Mouse (Mus musculus): Measurements from ENCODE around the gene Olfr731. TPM values are rescaled to one million over a fixed set of nuclear protein-coding genes. Genes with fewer than 3 reads are reported as not detected.

Gene Olfr731
- polyA plus RNA-seq (2012; rRNA removed): not detected in 2 replicates

DNA sequence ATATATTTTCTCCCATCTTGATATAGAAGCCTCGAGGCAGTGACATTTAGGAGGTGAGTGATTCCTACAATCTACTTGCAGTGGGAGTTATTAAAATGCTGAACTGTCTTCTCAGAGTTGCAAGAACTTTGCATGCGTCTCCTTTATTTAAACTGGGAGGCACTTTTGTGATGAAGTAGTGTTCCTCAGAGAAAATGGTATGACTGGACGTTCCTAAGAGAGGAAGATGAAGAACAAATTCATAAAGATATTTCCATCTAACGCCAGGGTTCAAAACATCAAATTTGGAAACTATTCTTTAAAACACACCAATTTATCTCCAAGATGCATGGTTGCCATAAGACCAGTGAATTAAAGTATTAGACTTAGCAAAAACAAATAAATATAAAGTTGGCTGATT lies at the start of gene Olfr731:
Gene Olfr731, minus strand, starts transcription at position 101 of the 400 bp plus-strand sequence.

DNA sequence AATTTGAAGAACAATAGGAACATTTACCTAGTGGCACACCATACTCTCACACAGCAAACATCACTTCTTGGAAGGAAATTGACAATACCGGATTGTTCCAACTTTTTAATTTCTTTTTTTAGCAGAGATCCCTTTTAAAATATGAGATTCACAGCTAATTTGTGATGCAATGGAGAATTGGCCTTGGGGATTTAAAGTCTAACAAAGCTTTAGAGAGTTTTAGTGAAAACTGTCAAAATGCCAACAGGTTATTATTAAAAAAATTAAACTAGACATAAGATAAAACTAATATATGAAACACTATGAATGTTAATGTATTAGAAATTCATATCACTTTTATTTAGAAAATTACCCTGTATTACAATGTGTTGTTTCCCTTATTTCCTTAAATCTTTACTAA lies 42.4 kb upstream of the Olfr731 start, which contains the start of gene Olfr732:
Gene Olfr732, minus strand, starts transcription at position 101 of the 400 bp plus-strand sequence.

DNA sequence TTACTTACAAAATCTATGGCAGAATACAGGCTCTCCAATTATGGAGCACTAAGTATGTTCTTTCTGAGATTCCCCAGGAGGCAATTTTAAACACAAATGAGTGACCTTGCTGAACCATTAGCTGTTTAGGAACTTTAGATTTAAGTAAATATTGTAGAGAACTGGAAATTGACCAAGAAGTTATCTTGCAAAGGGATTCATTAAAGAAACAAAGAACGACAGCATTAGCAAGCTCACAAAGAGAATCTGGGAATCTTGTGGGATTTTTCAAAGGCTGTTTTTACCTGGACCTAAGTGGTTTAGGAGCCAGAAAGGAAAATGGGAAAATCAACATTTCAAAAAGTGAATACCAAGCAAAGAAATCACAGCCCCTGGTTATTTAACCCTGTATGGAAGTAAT lies 53.6 kb downstream of the Olfr731 start, which contains the start of gene Olfr730:
Gene Olfr730, minus strand, starts transcription at position 101 of the 400 bp plus-strand sequence.

Other genes with a start within 250 kb of the Olfr731 start
- not detected in 2 replicates for gene Olfr725, start 201.5 kb downstream of the Olfr731 start, polyA plus RNA-seq (2012; rRNA removed)
- gene Olfr726, start 150.9 kb downstream of the Olfr731 start, polyA plus RNA-seq (2012; rRNA removed): not detected in 2 replicates
- gene Olfr727, start 118.7 kb downstream of the Olfr731 start, polyA plus RNA-seq (2012; rRNA removed): not detected in 2 replicates
- gene Olfr728, start 99.2 kb downstream of the Olfr731 start, polyA plus RNA-seq (2012; rRNA removed): not detected in 2 replicates
- gene Olfr729, start 89.0 kb downstream of the Olfr731 start, polyA plus RNA-seq (2012; rRNA removed): not detected in 2 replicates
- gene Olfr730, start 53.7 kb downstream of the Olfr731 start, polyA plus RNA-seq (2012; rRNA removed): not detected in 2 replicates
- gene Olfr732, start 42.3 kb upstream of the Olfr731 start, polyA plus RNA-seq (2012; rRNA removed): not detected in 2 replicates
- gene Olfr733, start 59.7 kb upstream of the Olfr731 start, polyA plus RNA-seq (2012; rRNA removed): not detected in 2 replicates
- gene Olfr734, start 84.9 kb upstream of the Olfr731 start, polyA plus RNA-seq (2012; rRNA removed): not detected in 2 replicates
- not detected in 2 replicates for gene Olfr735, start 107.0 kb upstream of the Olfr731 start, polyA plus RNA-seq (2012; rRNA removed)
- gene Tlr11, start 116.0 kb upstream of the Olfr731 start, polyA plus RNA-seq (2012; rRNA removed): not detected in 2 replicates
- not detected in 2 replicates for gene Olfr736, start 139.3 kb upstream of the Olfr731 start, polyA plus RNA-seq (2012; rRNA removed)
- not detected in 2 replicates for gene Olfr738, start 165.7 kb upstream of the Olfr731 start, polyA plus RNA-seq (2012; rRNA removed)
- gene Olfr739, start 176.8 kb upstream of the Olfr731 start, polyA plus RNA-seq (2012; rRNA removed): not detected in 2 replicates
- gene Olfr740, start 203.7 kb upstream of the Olfr731 start, polyA plus RNA-seq (2012; rRNA removed): not detected in 2 replicates
- gene Olfr741, start 230.9 kb upstream of the Olfr731 start, polyA plus RNA-seq (2012; rRNA removed): not detected in 2 replicates

All from central nervous system, embryonic 18 days (tissue).